Mouse (Mus musculus): Measurements from ENCODE around the gene Myf5.

Myf5 gene

GRCm38 (mm10) chr10:107485870-107486269 lies at the start of gene Myf5:
Gene Myf5 (minus strand): TSS chr10:107486134.
- DNase-seq, result no peak

- no peak for DNase-seq
Measured at GRCm38 (mm10) chr10:107528758-107529157, 42.8 kb upstream of the Myf5 start.

DNA sequence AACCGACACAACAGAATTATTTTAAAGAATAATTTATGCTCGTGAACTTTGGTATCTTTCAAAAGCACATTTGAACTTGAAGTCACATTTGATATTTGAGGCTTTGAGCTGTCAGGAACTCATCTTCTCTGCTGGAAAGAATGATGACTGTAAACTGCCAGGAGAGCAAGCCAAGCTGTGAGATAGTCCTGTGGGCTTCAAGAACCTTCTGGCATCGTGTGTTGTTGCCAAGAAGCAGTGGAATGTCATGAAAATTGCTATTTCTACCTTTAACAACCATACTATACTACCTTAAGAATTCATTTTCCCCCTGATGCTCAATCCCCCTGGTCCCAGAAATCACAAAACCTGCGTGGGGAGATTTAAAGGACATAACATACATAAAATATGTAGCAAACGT lies 33.3 kb upstream of the Myf5 start:
- DNase-seq, result peak; percentile 63 to 80

- DNase-seq, result no peak
Measured at GRCm38 (mm10) chr10:107516641-107517040, 30.7 kb upstream of the Myf5 start.

DNA sequence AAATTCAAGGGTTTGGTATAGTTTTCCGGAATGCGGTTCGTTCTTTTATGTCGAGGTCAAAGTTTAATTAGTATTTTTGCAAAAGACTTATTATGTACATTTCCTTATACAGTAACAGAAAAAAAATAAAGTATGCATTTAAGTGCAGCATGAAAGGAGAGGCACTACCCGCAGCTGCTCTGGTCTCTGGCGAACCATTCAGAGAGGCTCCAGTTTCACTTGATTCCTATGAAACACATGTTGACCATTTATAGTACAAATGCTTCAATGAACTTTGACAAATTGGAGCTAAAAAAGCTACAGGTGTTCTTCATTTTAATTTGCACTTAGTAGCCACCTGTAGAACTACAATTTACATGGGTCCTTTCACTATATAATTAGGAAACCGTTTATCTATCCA lies 28.8 kb upstream of the Myf5 start:
- DNase-seq, result no peak

DNA sequence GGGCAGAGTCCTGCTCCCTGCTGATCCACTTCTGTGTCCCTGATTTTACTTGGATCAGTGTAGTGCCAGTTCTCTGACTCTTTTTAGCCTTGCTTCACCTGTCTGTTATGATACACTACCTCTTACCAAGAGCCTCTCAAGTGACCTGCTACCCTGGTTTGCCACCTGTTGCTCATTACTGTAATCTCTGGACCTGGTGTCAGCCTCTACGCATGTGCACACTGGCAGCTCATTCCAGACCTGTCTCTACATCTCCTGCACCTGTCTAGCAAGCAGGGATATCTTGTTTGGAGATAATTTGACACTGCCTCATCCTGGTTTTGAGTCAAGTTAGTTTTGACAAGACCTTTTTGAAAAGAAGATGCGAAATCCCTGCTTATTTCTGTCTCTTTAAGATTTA lies 20.5 kb upstream of the Myf5 start:
- no peak for DNase-seq

DNA sequence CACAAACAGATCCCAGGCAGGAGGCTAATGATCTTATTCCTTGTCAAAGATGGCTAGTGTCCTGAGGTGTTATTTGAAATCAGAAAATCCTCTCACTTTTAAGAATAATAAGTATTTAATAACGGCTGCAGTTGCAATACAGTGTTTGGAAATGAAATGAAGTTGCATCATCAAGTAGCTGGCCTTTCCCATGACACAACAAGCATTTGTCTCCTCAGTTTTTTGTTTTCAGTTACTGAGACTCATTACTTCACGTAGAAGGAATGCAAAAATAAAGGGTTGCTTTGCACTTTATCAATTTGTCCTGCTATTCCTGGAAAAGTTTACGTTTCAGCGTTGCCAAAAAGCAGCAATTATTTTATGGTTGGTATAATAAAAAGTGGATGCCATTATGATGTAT lies 17.5 kb upstream of the Myf5 start:
- no peak for DNase-seq

- DNase-seq, result no peak
Measured at GRCm38 (mm10) chr10:107502193-107502592, 16.3 kb upstream of the Myf5 start.

GRCm38 (mm10) chr10:107499656-107500055 lies 13.7 kb upstream of the Myf5 start:
- DNase-seq, result no peak

DNA sequence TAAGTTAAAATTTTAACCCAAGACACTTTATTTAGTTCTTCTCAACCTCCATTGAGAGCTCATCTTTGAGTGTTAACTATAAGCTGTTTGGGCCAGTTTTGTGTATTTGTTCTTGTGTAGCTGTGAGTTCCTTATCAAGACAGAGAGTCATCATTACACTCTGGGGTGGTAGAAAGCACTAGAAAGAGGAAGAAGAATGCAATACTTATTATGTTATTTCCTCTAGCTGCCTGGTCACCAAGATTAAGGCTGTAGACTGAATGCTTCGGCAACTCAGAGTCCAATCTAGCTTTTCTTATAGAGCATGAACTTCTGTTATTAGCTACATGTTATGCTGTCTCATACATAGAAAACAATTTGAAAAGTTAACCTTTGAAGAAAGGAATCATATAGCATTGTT lies 10.5 kb upstream of the Myf5 start:
- no peak for DNase-seq

DNA sequence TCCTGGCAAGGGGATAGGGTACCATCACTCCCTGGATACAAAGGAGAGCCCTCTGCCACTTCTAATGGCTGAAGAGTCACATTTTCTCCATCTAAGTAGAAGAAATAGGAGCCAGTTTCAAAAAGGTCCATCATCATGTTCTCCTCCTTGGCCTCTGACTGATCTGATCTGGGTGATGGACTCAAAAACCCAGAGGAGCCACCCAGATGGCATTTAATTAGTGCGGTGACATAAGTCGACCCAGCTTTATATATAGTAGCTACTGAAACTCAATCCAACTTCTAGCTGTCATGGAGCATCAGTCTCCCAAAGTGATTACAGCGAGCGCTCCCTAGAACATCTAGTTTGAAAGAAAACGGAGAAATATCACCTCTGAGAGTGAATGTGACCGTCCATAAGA lies 8.6 kb upstream of the Myf5 start, which contains the start of gene Myf6:
Myf6 (minus strand) TSS at position 170 of the 400 bp plus-strand sequence.
- DNase-seq, result no peak

GRCm38 (mm10) chr10:107493580-107494474 lies 7.9 kb upstream of the Myf5 start:
- peak in 1 of 2 experiments; percentile 11 for DNase-seq

- DNase-seq, result no peak
Measured at GRCm38 (mm10) chr10:107492867-107493579, 7.1 kb upstream of the Myf5 start.

DNA sequence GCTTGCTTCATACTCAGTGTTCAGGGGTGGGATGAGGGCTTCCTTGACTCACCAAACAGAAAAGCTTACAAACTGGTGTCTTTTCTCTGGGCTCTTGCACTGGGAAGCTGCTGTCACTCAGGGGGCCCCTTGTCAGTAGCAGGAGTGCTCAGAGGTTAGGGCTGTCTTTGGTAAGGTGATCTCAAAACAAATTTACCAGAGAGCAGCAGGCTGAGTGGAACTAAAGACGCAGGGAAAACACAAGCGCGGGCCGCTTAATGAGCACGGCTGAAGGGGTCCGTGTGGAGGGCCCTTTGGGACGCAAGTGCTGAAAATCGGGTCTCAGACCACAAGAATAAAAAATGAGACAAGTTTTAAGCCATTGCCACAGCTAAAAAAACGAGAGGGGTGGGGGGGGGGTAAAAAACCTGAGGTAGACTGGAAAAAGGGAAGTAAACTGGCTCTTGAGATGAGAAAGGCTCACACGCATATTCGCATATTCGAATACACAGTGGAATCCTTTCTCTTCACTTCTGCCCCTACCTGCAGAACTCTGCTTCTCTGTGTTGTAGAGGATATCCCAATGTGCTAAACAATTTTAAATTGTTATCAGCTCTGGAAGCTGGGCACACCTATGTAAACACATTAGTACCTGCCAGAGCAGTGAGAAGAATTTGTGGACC lies 2.9 kb upstream of the Myf5 start:
- DNase-seq, result no peak

DNA sequence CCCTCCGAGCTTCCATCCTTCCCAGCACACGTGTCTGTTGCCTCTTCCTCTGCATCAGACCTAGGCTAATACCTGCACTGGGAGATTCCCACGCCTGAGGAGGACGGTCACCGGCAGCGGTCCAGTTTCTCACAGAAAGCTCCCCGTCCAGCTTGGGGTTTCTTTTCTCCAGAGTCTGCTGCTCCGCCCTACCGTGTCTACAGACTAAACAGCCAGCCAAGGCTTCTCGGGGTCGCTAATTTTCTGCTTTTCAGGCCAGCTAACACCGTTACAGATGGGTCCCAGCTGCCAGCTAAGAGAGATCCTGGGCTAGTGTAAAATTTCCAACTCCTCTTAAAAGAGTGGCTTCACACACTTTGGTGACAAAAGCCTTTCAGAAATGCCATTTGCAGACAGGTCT lies 836 bp upstream of the Myf5 start:
- no peak for DNase-seq

DNA sequence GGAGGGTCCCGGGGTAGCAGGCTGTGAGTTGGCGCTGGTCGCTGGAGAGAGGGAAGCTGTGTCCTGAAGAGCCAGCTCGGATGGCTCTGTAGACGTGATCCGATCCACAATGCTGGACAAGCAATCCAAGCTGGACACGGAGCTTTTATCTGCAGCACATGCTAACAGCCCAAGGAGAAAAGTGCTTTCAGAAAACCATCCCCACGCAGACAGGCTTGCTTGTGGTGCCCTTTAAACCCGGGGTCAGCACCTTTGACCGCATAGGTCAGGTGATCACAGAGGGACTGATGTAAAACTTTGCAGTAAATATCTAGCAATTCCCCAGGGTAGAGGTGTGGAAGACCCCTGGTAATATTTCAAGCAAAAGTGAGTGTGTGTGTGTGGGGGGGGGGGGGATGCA lies 1.9 kb downstream of the Myf5 start:
- DNase-seq, result peak in 1 of 2 experiments; percentile 9

DNA sequence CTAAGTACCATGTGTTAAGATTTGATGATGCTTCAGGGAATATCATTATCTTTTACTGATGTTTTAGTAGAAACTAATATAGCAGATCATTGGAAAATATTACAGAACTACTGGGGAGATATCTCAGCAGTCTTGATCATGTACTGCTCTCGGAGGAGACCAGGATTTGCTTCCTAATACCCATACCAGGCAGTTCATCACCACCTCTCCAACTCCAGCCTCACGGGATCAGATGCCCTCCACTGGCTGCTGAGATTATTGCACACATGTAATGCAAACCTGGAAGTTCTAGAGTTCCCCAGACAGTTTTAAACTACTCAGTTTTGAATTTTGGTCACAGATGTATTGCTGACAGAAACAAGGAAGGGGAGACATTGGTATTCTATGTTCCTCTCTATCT lies 12.4 kb downstream of the Myf5 start:
- DNase-seq, result no peak

DNA sequence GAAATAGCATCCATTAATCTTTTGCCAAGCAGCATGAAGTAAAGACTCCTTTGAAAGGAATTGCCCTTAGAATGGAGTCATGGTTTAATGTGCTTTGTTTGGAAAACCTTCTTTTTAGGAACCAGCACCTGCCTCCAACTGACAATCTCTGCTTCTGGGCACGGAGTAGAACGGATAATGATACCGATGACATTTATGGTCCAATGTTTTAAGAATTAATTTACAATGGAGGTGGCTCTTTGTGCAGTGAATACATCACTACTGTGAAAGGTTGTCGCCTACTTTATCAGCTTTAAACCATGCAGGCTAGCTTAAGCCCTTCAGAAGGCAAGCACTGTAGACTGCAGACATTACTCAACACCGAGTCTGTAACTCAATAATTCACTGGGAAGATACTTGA lies 14.2 kb downstream of the Myf5 start:
- DNase-seq, result no peak

GRCm38 (mm10) chr10:107467819-107468218 lies 18.1 kb downstream of the Myf5 start:
- no peak for DNase-seq

GRCm38 (mm10) chr10:107449496-107450330 lies 36.2 kb downstream of the Myf5 start:
- DNase-seq, result no peak

GRCm38 (mm10) chr10:107442781-107443180 lies 43.2 kb downstream of the Myf5 start:
- DNase-seq, result peak; percentile 69 to 76

DNA sequence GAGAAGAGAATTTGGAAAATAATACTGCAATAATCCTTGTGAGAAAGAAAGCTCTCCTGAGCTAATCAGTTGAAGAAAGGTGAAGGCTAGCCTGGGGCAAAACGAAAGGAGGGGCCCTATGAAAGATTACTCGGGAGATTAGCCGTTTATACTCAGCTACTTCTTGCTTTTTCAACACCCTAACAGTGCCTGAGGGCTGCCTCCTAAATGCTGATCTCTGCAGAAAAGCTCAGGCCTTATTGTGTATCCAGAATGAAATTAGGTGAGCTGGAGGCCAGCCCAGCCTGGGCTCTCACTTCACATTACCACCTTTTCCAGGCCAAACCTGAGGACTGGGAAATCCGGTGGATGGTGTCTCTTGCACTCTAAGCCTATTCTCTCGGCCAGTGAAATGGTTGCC lies 49.0 kb downstream of the Myf5 start:
- no peak for DNase-seq

Data from cerebellum, postnatal 14 days (tissue).